Comparison of ENCODE assay signal across 8 mouse cellular contexts in genomic region chr5:136136292-136136990, GRCm38 (mm10). TPM values are rescaled to one million over a fixed set of nuclear protein-coding genes. Genes with fewer than 3 reads are reported as not detected.
DNase-seq lines count a peak whose midpoint lies in the region; ATAC-seq and TF ChIP-seq lines count a peak whose summit lies in the region.

No protein-coding gene starts in this region.

- no peaks in the 10 kb centered on the region for H3K9me3 ChIP-seq in hindbrain, embryonic 15.5 days
- no peaks in the 10 kb centered on the region for H3K9me3 ChIP-seq in midbrain, postnatal 0 days (ENCODE audit: low read length)

- H3K27ac ChIP-seq in hindbrain, embryonic 15.5 days (replicated peaks) = peak overlapping the region; percentile 68; the same call in 1 of the 2 replicates
- peak overlapping the region; percentile 49 for H3K27ac ChIP-seq in midbrain, postnatal 0 days (ENCODE audit: low read depth, low read length)

- WGBS in lung, adult 2 months = 4% methylated on average over 20 of the region's 20 CpGs
- WGBS in hindbrain, embryonic 15.5 days = 8% methylated on average over 20 of the region's 20 CpGs
- 8% methylated on average over 20 of the region's 20 CpGs for WGBS in midbrain, postnatal 0 days

- no peak for DNase-seq in lung, adult 2 months
- DNase-seq in lung, postnatal 25 days (ENCODE audit: low spot score) = no peak
- DNase-seq in brain, embryonic 14.5 days (ENCODE audit: low read depth) = peak; percentile 12
- no peak for DNase-seq in midbrain, postnatal 0 days (ENCODE audit: low spot score)
- DNase-seq in urinary bladder, postnatal 25 days (ENCODE audit: low spot score) = no peak
- no peak for DNase-seq in kidney, adult 9 months

- peak overlapping the region; percentile 61 for H3K9ac ChIP-seq in hindbrain, embryonic 15.5 days
- H3K9ac ChIP-seq in midbrain, postnatal 0 days (replicated peaks; ENCODE audit: low read length, poor library complexity, severe bottlenecking) = peak overlapping the region; percentile 73

- no peak for TF ChIP-seq POLR2A in lung, adult 2 months (IDR thresholded peaks at IDR 0.05; ENCODE audit: borderline replicate concordance, extremely low read depth, low read depth, low read length)
- no peak for TF ChIP-seq POLR2A in brain, embryonic 14.5 days (IDR thresholded peaks at IDR 0.05; ENCODE audit: borderline replicate concordance, extremely low read depth, insufficient read depth, insufficient read length, poor library complexity, severe bottlenecking)

- H3K27me3 ChIP-seq in hindbrain, embryonic 15.5 days = no peaks in the 10 kb centered on the region
- no peaks in the 10 kb centered on the region for H3K27me3 ChIP-seq in midbrain, postnatal 0 days (ENCODE audit: insufficient read depth, low read length)

- TF ChIP-seq CTCF in lung, adult 2 months (IDR thresholded peaks at IDR 0.05; ENCODE audit: insufficient read depth, low read length) = no peak
- TF ChIP-seq CTCF in brain, embryonic 14.5 days (IDR thresholded peaks at IDR 0.05; ENCODE audit: borderline replicate concordance, extremely low read depth, insufficient read depth, insufficient read length) = no peak
- no peak for TF ChIP-seq CTCF in midbrain, postnatal 0 days (IDR thresholded peaks at IDR 0.05)

- no peak for ATAC-seq in hindbrain, embryonic 15.5 days (ENCODE audit: low FRiP score, low read depth)
- ATAC-seq in midbrain, postnatal 0 days (ENCODE audit: low FRiP score) = no peak
- ATAC-seq in activated CD4-positive, CD25-positive, alpha-beta regulatory T cell, adult 4 months = no peak

- H3K4me3 ChIP-seq in lung, adult 2 months (replicated peaks; ENCODE audit: extremely low read depth, low read depth, low read length) = peak overlapping the region; percentile 89
- peak overlapping the region; percentile 63 for H3K4me3 ChIP-seq in hindbrain, embryonic 15.5 days
- peak overlapping the region; percentile 67 for H3K4me3 ChIP-seq in midbrain, postnatal 0 days (ENCODE audit: low read depth, low read length)

- peaks cover 7% of the 10 kb centered on the region for H3K4me1 ChIP-seq in lung, adult 2 months (ENCODE audit: control insufficient read depth, insufficient read depth, low read length)
- H3K4me1 ChIP-seq in hindbrain, embryonic 15.5 days (replicated peaks) = peaks cover 23% of the 10 kb centered on the region
- peaks cover 7% of the 10 kb centered on the region; the same call in 1 of the 2 replicates for H3K4me1 ChIP-seq in midbrain, postnatal 0 days (ENCODE audit: insufficient read depth, low read length)

- H3K36me3 ChIP-seq in hindbrain, embryonic 15.5 days = peaks cover 22% of the 10 kb centered on the region
- peaks cover 38% of the 10 kb centered on the region for H3K36me3 ChIP-seq in midbrain, postnatal 0 days (ENCODE audit: insufficient read depth, low read length)

- H3K4me2 ChIP-seq in hindbrain, embryonic 15.5 days = peak overlapping the region; percentile 71
- H3K4me2 ChIP-seq in midbrain, postnatal 0 days (ENCODE audit: low read depth, low read length, poor library complexity, severe bottlenecking) = peak overlapping the region; percentile 83

RNA-seq across cellular contexts. Expression of gene Alkbh4, which starts 0.5 kb away (rescaled TPM):
- 15.1 TPM in 2 replicates for polyA plus RNA-seq in lung, adult 2 months (2012; rRNA removed)
- 17.5 and 21.8 TPM in 2 replicates for polyA plus RNA-seq in brain, embryonic 14.5 days (2012; rRNA removed)
- polyA plus RNA-seq in hindbrain, embryonic 15.5 days (2015; fragmentation: Nextera tagmentation; extraction: Ambion mirVana) = 18.8 and 22.0 TPM in 2 replicates
- total RNA-seq in midbrain, postnatal 0 days (2014; rRNA removed) = 16.7 and 21.2 TPM in 2 replicates
- 15.0 and 17.6 TPM in 2 replicates for polyA plus RNA-seq in midbrain, postnatal 0 days (2015; fragmentation: Nextera tagmentation; extraction: Ambion mirVana)
- 10 to 100 TPM; 49.3 to 56.2 TPM for polyA plus RNA-seq in activated CD4-positive, CD25-positive, alpha-beta regulatory T cell, adult 4 months (2017; shearing (Covaris generic))

RNA-seq across cellular contexts. Expression of gene Lrwd1, which starts 0.6 kb away (rescaled TPM):
- polyA plus RNA-seq in lung, adult 2 months (2012; rRNA removed) = 32.3 and 35.4 TPM in 2 replicates
- polyA plus RNA-seq in brain, embryonic 14.5 days (2012; rRNA removed) = 45.7 and 69.0 TPM in 2 replicates
- 24.6 and 25.9 TPM in 2 replicates for polyA plus RNA-seq in hindbrain, embryonic 15.5 days (2015; fragmentation: Nextera tagmentation; extraction: Ambion mirVana)
- 25.4 and 33.2 TPM in 2 replicates for total RNA-seq in midbrain, postnatal 0 days (2014; rRNA removed)
- polyA plus RNA-seq in midbrain, postnatal 0 days (2015; fragmentation: Nextera tagmentation; extraction: Ambion mirVana) = 16.3 and 16.5 TPM in 2 replicates
- 10 to 100 TPM; 31.7 to 35.3 TPM for polyA plus RNA-seq in activated CD4-positive, CD25-positive, alpha-beta regulatory T cell, adult 4 months (2017; shearing (Covaris generic))

RNA-seq across cellular contexts. Expression of gene Polr2j, which starts 20.0 kb away (rescaled TPM):
- polyA plus RNA-seq in lung, adult 2 months (2012; rRNA removed) = 35.0 and 37.1 TPM in 2 replicates
- 144 and 199 TPM in 2 replicates for polyA plus RNA-seq in brain, embryonic 14.5 days (2012; rRNA removed)
- 206 and 213 TPM in 2 replicates for polyA plus RNA-seq in hindbrain, embryonic 15.5 days (2015; fragmentation: Nextera tagmentation; extraction: Ambion mirVana)
- total RNA-seq in midbrain, postnatal 0 days (2014; rRNA removed) = 129 and 142 TPM in 2 replicates
- 230 and 237 TPM in 2 replicates for polyA plus RNA-seq in midbrain, postnatal 0 days (2015; fragmentation: Nextera tagmentation; extraction: Ambion mirVana)
- 100 to 1,000 TPM; 124 to 138 TPM for polyA plus RNA-seq in activated CD4-positive, CD25-positive, alpha-beta regulatory T cell, adult 4 months (2017; shearing (Covaris generic))

RNA-seq across cellular contexts. Expression of gene Orai2, which starts 34.1 kb away (rescaled TPM):
- polyA plus RNA-seq in lung, adult 2 months (2012; rRNA removed) = 39.2 and 51.0 TPM in 2 replicates
- 52.2 and 58.5 TPM in 2 replicates for polyA plus RNA-seq in brain, embryonic 14.5 days (2012; rRNA removed)
- polyA plus RNA-seq in hindbrain, embryonic 15.5 days (2015; fragmentation: Nextera tagmentation; extraction: Ambion mirVana) = 40.9 and 47.9 TPM in 2 replicates
- 108 and 136 TPM in 2 replicates for total RNA-seq in midbrain, postnatal 0 days (2014; rRNA removed)
- polyA plus RNA-seq in midbrain, postnatal 0 days (2015; fragmentation: Nextera tagmentation; extraction: Ambion mirVana) = 68.8 and 70.8 TPM in 2 replicates
- 10 to 100 TPM; 62.2 to 74.1 TPM for polyA plus RNA-seq in activated CD4-positive, CD25-positive, alpha-beta regulatory T cell, adult 4 months (2017; shearing (Covaris generic))

RNA-seq across cellular contexts. Expression of gene Rasa4, which starts 52.7 kb away (rescaled TPM):
- 11.8 and 16.1 TPM in 2 replicates for polyA plus RNA-seq in lung, adult 2 months (2012; rRNA removed)
- polyA plus RNA-seq in brain, embryonic 14.5 days (2012; rRNA removed) = 9.5 and 18.1 TPM in 2 replicates
- polyA plus RNA-seq in hindbrain, embryonic 15.5 days (2015; fragmentation: Nextera tagmentation; extraction: Ambion mirVana) = 21.5 and 23.0 TPM in 2 replicates
- 30.6 and 31.3 TPM in 2 replicates for total RNA-seq in midbrain, postnatal 0 days (2014; rRNA removed)
- polyA plus RNA-seq in midbrain, postnatal 0 days (2015; fragmentation: Nextera tagmentation; extraction: Ambion mirVana) = 26.8 and 29.6 TPM in 2 replicates
- 1 to 10 TPM; 1.8 to 2.2 TPM for polyA plus RNA-seq in activated CD4-positive, CD25-positive, alpha-beta regulatory T cell, adult 4 months (2017; shearing (Covaris generic))
